Mouse (Mus musculus) heart, postnatal 25 days (tissue): ENCODE results near the gene Ptpa. TPM values are rescaled to one million over a fixed set of nuclear protein-coding genes. Genes with fewer than 3 reads are reported as not detected.

Source experiments
- DNase-seq: peaks from one replicate; pipeline ENCODE4 v3.0.0; 2022; ENCODE audit warnings: low spot score
- intact Hi-C: fragments of 180-260 bp; cut with DNase I; formaldehyde crosslinking; loops from one replicate; pipeline ENCODE4 v1.15.1; 2025
- total RNA-seq, 2 experiments: library from RNA; stranded (reverse); gene quantifications; 2 replicates each; pipeline ENCODE4 v1.2.3; 2021

Gene Ptpa
- total RNA-seq, 2 experiments from 2014 or later = 91.2 to 92.3 TPM

GRCm38 (mm10) chr2:30451525-30451924 lies 35.7 kb downstream of the Ptpa start:
- intact Hi-C loops = no loop called here

GRCm38 (mm10) chr2:30453570-30453969 lies 37.7 kb downstream of the Ptpa start:
- intact Hi-C loops = no loop called here
- no peak for DNase-seq

More at GRCm38 (mm10) chr2:30451525-30451924, 35.7 kb downstream of the Ptpa start:
- no peak for DNase-seq

DNA sequence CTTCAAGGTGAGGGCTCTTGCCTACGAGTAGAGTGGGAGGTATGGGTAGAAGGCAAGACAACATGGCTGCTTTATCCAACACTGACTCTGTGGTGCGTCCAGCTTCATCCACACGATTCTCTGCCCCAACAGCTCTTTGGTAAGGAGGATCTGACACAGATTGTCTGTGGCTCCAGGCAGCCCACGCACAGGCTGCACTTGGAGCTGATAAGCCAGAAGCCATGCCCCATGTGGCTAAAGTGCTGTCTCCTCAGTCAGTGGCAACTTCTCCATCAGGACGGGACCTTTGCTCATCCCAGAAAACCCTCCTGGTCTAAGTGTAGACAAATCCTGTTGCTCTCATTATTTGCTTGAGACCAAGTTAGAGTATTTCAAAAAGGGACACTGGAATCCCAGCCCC lies 38.7 kb downstream of the Ptpa start:
- no peak for DNase-seq
- intact Hi-C loops = no loop called here

GRCm38 (mm10) chr2:30456104-30456980 lies 40.5 kb downstream of the Ptpa start:
- DNase-seq = no peak
- intact Hi-C loops = no loop called here

GRCm38 (mm10) chr2:30458349-30458748 lies 42.5 kb downstream of the Ptpa start:
- intact Hi-C loops = no loop called here
- no peak for DNase-seq

- no peak for DNase-seq
- intact Hi-C loops = no loop called here
These were observed 43.4 kb downstream of the Ptpa start for GRCm38 (mm10) chr2:30459241-30459640.

- no peak for DNase-seq
- intact Hi-C loops = no loop called here
These were observed 47.5 kb downstream of the Ptpa start for GRCm38 (mm10) chr2:30463341-30463761.

DNA sequence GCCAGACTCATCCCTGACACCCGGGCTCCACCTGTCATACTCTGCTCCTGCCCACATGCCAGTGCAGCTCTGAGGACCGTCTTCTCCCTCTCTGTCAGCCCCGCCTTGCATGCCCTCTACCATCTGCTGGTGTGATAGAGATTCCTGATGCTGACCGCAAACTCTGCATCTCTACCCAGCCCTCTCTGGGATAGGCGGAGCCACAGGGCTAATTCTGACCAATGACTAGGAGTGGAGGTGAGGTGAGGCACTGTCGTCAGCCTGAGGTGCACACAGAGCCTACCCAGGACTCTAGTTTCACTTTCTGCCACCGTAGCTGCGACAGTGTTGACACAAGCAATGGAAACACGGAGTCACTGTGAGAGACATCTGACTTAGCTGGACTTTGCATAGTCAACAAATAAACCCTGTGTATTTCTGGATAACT lies 48.1 kb downstream of the Ptpa start:
- intact Hi-C loops = no loop called here
- DNase-seq = peak; percentile 63

GRCm38 (mm10) chr2:30464411-30464810 lies 48.6 kb downstream of the Ptpa start:
- DNase-seq = no peak
- intact Hi-C loops = no loop called here

DNA sequence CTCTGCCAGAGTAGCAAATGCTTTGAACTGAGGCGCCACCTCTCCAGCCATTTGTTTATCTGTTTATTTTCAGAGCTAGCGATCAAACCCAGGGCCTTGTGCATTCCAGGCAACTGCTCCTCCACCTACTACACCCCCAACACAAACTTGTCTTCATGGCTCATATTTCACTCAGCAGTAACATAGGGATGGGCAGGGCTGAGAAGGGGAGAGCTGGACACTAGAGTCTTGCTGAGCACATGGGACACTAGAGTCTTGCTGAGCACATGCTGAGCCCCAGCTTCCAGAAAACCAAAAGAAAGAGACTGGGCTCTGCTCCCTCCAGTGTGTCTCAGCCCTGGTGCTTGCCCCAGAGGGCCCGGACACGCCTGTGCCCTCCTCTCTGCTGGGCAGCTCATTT lies 50.9 kb downstream of the Ptpa start:
- intact Hi-C loops = loop anchor here (2.0 kb wide), 1 partner anchor 20 kb away; no protein-coding TSS in a partner anchor
- DNase-seq = no peak

GRCm38 (mm10) chr2:30469009-30469408 lies 53.2 kb downstream of the Ptpa start:
- intact Hi-C loops = no loop called here
- DNase-seq = no peak

DNA sequence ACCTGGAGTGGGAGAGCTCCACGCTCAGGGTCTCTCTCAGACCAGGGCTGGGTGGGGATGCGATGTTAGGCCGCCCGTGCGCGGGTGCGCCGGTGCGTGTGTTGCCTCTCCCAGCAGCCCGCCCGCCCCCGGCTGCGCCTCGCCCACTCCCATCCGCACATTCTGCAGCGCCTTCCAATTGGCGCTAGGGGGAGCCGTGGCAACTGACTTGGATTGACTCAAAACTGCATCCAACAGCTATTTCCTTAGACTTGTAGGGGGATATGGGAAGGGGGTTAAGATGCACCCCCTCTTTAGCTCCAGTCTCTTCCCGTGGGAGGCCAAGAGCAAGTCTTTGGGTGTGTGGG lies 53.9 kb downstream of the Ptpa start:
- intact Hi-C loops = loop anchor here (1.0 to 5.0 kb wide), 3 partner anchors 28 to 325 kb away; no protein-coding TSS in a partner anchor
- peak; percentile 66 for DNase-seq

GRCm38 (mm10) chr2:30470143-30470946 lies 54.5 kb downstream of the Ptpa start:
- intact Hi-C loops = loop anchor here (1.0 to 5.0 kb wide), 3 partner anchors 29 to 324 kb away; no protein-coding TSS in a partner anchor
- DNase-seq = peak; percentile 77

- intact Hi-C loops = loop anchor here (5.0 kb wide), 1 partner anchor 236 kb away; no protein-coding TSS in a partner anchor
- no peak for DNase-seq
These were observed 55.2 kb downstream of the Ptpa start for GRCm38 (mm10) chr2:30471051-30471450.

- intact Hi-C loops = loop anchor here (2.0 to 5.0 kb wide), 3 partner anchors 123 to 235 kb away; partner anchors contain the start of gene Cstad
- DNase-seq = peak; percentile 86
These were observed 56.2 kb downstream of the Ptpa start for GRCm38 (mm10) chr2:30471795-30472720.

GRCm38 (mm10) chr2:30472731-30473351 lies 57.0 kb downstream of the Ptpa start:
- DNase-seq = peak; percentile 35
- intact Hi-C loops = loop anchor here (2.0 to 5.0 kb wide), 3 partner anchors 122 to 234 kb away; partner anchors contain the start of gene Cstad

DNA sequence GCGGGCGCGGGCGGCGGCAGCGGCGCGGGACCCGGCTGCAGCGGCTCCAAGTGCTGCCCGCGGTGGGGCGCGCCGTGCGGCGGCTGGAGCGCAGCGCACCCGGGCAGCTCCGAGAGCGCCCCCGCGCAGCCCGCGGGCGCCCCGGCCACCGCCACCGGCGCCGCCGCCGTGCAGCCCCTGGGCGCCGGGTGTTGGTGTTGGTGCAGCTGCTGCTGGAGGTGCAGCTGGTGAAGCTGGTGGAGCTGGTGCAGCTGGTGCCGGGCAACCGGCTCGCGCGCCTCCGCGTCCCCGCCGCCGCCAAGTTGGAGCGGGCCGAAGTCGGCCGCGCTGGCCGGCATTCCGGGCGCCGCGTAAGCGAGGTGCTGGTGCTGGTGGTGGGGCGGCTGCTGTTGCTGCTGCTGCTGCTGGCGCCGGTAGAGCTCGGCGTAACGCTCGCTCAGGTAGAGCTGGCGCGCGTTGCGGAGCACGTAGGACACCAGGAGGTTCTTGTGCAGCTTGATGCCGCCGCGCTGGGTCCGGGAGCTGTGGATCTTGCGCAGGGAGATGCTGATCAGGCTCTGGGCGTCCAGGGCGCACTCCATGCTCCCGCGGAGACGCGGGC lies 57.7 kb downstream of the Ptpa start:
- DNase-seq = no peak
- intact Hi-C loops = loop anchor here (2.0 to 5.0 kb wide), 3 partner anchors 121 to 234 kb away; partner anchors contain the start of gene Cstad

DNA sequence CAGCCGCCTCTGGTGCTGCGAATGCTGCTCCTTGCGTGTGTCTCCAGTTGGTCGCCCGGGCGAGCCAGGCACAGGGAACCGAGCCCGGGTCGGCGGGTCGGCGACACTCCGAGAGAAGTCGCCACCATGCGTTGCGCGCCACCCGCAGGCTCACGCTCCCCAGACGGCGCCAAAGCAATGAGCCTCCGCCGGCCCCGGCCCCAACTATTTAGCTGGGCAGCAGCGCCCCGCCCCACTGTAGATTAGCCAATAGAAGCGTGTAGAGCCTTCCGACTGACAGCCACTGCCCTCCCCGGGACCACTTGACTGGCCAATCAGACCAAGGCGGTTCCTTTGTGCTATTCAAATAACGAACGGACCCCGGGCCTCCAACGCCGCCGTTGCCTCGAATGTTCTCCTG lies 58.2 kb downstream of the Ptpa start, which contains the start of gene Ier5l:
TSS of gene Ier5l (minus strand) at position 181 of the 400 bp plus-strand sequence.
- peak; percentile 97 for DNase-seq
- intact Hi-C loops = loop anchor here (5.0 kb wide), 1 partner anchor 233 kb away; no protein-coding TSS in a partner anchor
